Mouse (Mus musculus) gastrocnemius, adult 18-20 months (tissue): ENCODE measurements around the gene Prrt1. TPM values are rescaled to one million over a fixed set of nuclear protein-coding genes. Genes with fewer than 3 reads are reported as not detected.
A peak's percentile ranks its signal among the peaks of the same experiment; 100 is the strongest.

ENCODE experiments used
- DNase-seq: peaks from one replicate; pipeline ENCODE4 v3.0.0; 2021; ENCODE audit warnings: low spot score
- total RNA-seq, 2 experiments: library from RNA; stranded (reverse); gene quantifications; 2 replicates each; pipeline ENCODE4 v1.2.3; 2021

Prrt1 gene
- total RNA-seq, 2 experiments from 2014 or later = 0.30 to 0.38 TPM

GRCm38 (mm10) chr17:34649106-34649864, 20.0 kb downstream of the Prrt1 start:
- DNase-seq = no peak

GRCm38 (mm10) chr17:34650781-34651180, 21.4 kb downstream of the Prrt1 start:
- DNase-seq = no peak

GRCm38 (mm10) chr17:34651507-34652221, 22.3 kb downstream of the Prrt1 start:
- no peak for DNase-seq

GRCm38 (mm10) chr17:34652546-34652945, 23.2 kb downstream of the Prrt1 start:
- no peak for DNase-seq

- DNase-seq = no peak
Observed at GRCm38 (mm10) chr17:34652985-34653384, 23.7 kb downstream of the Prrt1 start.

- peak; percentile 76 for DNase-seq
Observed at GRCm38 (mm10) chr17:34653746-34654285, 24.5 kb downstream of the Prrt1 start.

- DNase-seq = no peak
Observed at GRCm38 (mm10) chr17:34654392-34654791, 25.1 kb downstream of the Prrt1 start.

GRCm38 (mm10) chr17:34655160-34655559, 25.8 kb downstream of the Prrt1 start:
- peak; percentile 80 for DNase-seq

GRCm38 (mm10) chr17:34655581-34655991, 26.3 kb downstream of the Prrt1 start:
- DNase-seq = peak; percentile 91

GRCm38 (mm10) chr17:34656666-34657065, 27.3 kb downstream of the Prrt1 start:
- peak; percentile 54 for DNase-seq

GRCm38 (mm10) chr17:34657271-34657670, 27.9 kb downstream of the Prrt1 start:
- no peak for DNase-seq

- no peak for DNase-seq
Observed at GRCm38 (mm10) chr17:34658145-34658544, 28.8 kb downstream of the Prrt1 start.

- DNase-seq = no peak
Observed at GRCm38 (mm10) chr17:34658591-34658990, 29.3 kb downstream of the Prrt1 start.

- DNase-seq = no peak
Observed at GRCm38 (mm10) chr17:34659181-34659896, 30.0 kb downstream of the Prrt1 start.

GRCm38 (mm10) chr17:34659897-34660214, 30.5 kb downstream of the Prrt1 start:
- no peak for DNase-seq

- DNase-seq = peak; percentile 62
Observed at GRCm38 (mm10) chr17:34660259-34660820, 31.0 kb downstream of the Prrt1 start.

- peak; percentile 71 for DNase-seq
Observed at GRCm38 (mm10) chr17:34661121-34661591, 31.8 kb downstream of the Prrt1 start.

GRCm38 (mm10) chr17:34662468-34662867, 33.1 kb downstream of the Prrt1 start:
- no peak for DNase-seq

- DNase-seq = no peak
Observed at GRCm38 (mm10) chr17:34662978-34663377, 33.6 kb downstream of the Prrt1 start.

GRCm38 (mm10) chr17:34663558-34663957, 34.2 kb downstream of the Prrt1 start:
- no peak for DNase-seq

- no peak for DNase-seq
Observed at GRCm38 (mm10) chr17:34664472-34664871, 35.1 kb downstream of the Prrt1 start.

- DNase-seq = no peak
Observed at GRCm38 (mm10) chr17:34670235-34670634, 40.9 kb downstream of the Prrt1 start, which contains the start of gene Tnxb. Gene Tnxb, plus strand, starts transcription at chr17:34670535.
